8 mouse cellular contexts compared by ENCODE assay signal in the genomic region with DNA sequence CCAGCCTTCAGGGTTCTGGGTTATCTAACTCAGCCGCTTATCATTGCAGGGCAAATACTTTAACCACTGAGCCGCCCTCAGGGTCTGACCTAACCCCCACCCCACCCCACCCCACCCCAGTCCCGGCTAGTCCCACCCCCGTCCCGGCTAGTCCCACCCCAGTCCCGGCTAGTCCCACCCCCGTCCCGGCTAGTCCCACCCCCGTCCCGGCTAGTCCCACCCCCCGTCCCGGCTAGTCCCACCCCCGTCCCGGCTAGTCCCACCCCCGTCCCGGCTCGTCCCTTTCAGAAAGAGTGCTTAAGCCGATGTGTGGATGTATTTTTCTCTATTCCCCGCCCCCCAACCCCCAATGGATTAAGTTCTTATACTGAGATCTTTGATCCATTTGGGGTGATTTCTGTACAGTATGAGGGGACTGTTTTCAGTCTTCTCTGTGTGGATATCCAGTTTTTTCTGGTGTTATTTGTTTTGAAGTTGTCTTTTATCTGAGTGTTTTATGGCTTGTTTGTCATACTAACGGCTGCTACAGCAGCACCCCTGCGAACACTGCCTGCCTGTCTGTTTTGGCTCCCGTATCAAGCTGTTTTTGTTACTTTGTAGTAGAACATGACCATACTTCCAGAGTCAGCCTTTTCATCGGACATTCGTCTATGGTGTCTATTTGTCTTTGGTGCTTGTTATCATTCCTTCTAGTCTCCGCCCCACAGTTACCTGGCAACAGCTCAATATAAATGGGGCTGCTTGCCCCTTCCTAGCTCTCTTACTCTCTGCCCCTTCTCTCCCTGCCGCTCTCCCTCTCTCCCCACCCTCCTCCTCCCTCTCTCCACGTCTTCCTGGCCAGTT. TPM values are rescaled to one million over a fixed set of nuclear protein-coding genes. Genes with fewer than 3 reads are reported as not detected.
DNase-seq lines count a peak whose midpoint lies in the region; ATAC-seq and TF ChIP-seq lines count a peak whose summit lies in the region.

No protein-coding gene starts in this region.

- peaks cover 9% of the 10 kb centered on the region for H3K27me3 ChIP-seq in heart, embryonic 10.5 days (ENCODE audit: insufficient read depth, poor library complexity, severe bottlenecking)
- 0 out of 2 replicates have a peak, but pooled peaks cover 4% of the 10 kb centered on the region for H3K27me3 ChIP-seq in limb, embryonic 10.5 days (ENCODE audit: low read depth, poor library complexity, severe bottlenecking)
- no peaks in the 10 kb centered on the region for H3K27me3 ChIP-seq in midbrain, embryonic 16.5 days (ENCODE audit: control insufficient read depth, insufficient read depth, low read depth, low read length)

- peak; percentile 45 for ATAC-seq in granulocyte monocyte progenitor cell, adult 5-6 weeks (replicated peaks; ENCODE audit: poor library complexity, severe bottlenecking)
- ATAC-seq in midbrain, embryonic 16.5 days: no peak
- no peak for ATAC-seq in monocyte, adult 5-6 weeks (replicated peaks; ENCODE audit: insufficient number of reproducible peaks, low FRiP score, low TSS enrichment, poor library complexity, severe bottlenecking)

- H3K9ac ChIP-seq in midbrain, embryonic 16.5 days (ENCODE audit: low read depth, low read length): no peak overlapping the region

- no peaks in the 10 kb centered on the region for H3K36me3 ChIP-seq in heart, embryonic 10.5 days
- no peaks in the 10 kb centered on the region for H3K36me3 ChIP-seq in limb, embryonic 10.5 days
- H3K36me3 ChIP-seq in midbrain, embryonic 16.5 days (ENCODE audit: control insufficient read depth, insufficient read depth, low read length): no peaks in the 10 kb centered on the region

- no peak for TF ChIP-seq CTCF in bone marrow macrophage, adult 2 months (IDR thresholded peaks at IDR 0.05; ENCODE audit: low read depth, low read length)

- peak overlapping the region; percentile 36; the same call in 1 of the 2 replicates for H3K27ac ChIP-seq in heart, embryonic 10.5 days
- H3K27ac ChIP-seq in bone marrow macrophage, adult 2 months (ENCODE audit: insufficient read depth, low read depth, low read length): no peak overlapping the region
- H3K27ac ChIP-seq in limb, embryonic 10.5 days: no peak overlapping the region
- no peak overlapping the region for H3K27ac ChIP-seq in midbrain, embryonic 16.5 days (ENCODE audit: low read length)

- TF ChIP-seq POLR2A in bone marrow macrophage, adult 2 months (IDR thresholded peaks at IDR 0.05; ENCODE audit: borderline replicate concordance, low read depth, low read length): no peak

- H3K9me3 ChIP-seq in heart, embryonic 10.5 days: no peaks in the 10 kb centered on the region
- H3K9me3 ChIP-seq in limb, embryonic 10.5 days (replicated peaks): no peaks in the 10 kb centered on the region
- no peaks in the 10 kb centered on the region for H3K9me3 ChIP-seq in midbrain, embryonic 16.5 days (replicated peaks; ENCODE audit: control insufficient read depth, low read length, poor library complexity, severe bottlenecking)

- peak; percentile 92 for DNase-seq in heart, embryonic 10.5 days (ENCODE audit: low spot score)
- DNase-seq in heart, postnatal 14 days: no peak
- DNase-seq in limb, embryonic 10.5 days (ENCODE audit: low spot score): peak; percentile 58
- no peak for DNase-seq in cerebellum, adult 11 months

- H3K4me3 ChIP-seq in heart, embryonic 10.5 days: peak overlapping the region; percentile 55
- H3K4me3 ChIP-seq in bone marrow macrophage, adult 2 months (ENCODE audit: insufficient read depth, low read length): peak overlapping the region; percentile 34; the same call in 1 of the 2 replicates
- H3K4me3 ChIP-seq in limb, embryonic 10.5 days: peak overlapping the region; percentile 46
- peak overlapping the region; percentile 19 for H3K4me3 ChIP-seq in midbrain, embryonic 16.5 days (ENCODE audit: low read depth, low read length)

- intact Hi-C loops in heart, postnatal 14 days (cut with DNase I): no loop called here

- peaks cover 25% of the 10 kb centered on the region for H3K4me1 ChIP-seq in heart, embryonic 10.5 days
- peaks cover 18% of the 10 kb centered on the region for H3K4me1 ChIP-seq in bone marrow macrophage, adult 2 months (ENCODE audit: control insufficient read depth, insufficient read depth, low read length)
- H3K4me1 ChIP-seq in limb, embryonic 10.5 days: peaks cover 17% of the 10 kb centered on the region
- H3K4me1 ChIP-seq in midbrain, embryonic 16.5 days (ENCODE audit: control insufficient read depth, insufficient read depth, low read length): peaks cover 5% of the 10 kb centered on the region

- peak overlapping the region; percentile 52 for H3K4me2 ChIP-seq in midbrain, embryonic 16.5 days (ENCODE audit: low read length)

- 3% methylated on average over 27 of the region's 27 CpGs for WGBS in heart, embryonic 10.5 days
- WGBS in limb, embryonic 10.5 days: 4% methylated on average over 27 of the region's 27 CpGs
- WGBS in midbrain, embryonic 16.5 days: 2% methylated on average over 21 of the region's 27 CpGs

RNA-seq across cellular contexts. Expression of a gene that starts 14.2 kb away (rescaled TPM):
- 2.2 and 2.3 TPM in 2 replicates for polyA plus RNA-seq in heart, embryonic 10.5 days (2016; fragmentation: Nextera tagmentation; extraction: Ambion mirVana)
- total RNA-seq in heart, postnatal 14 days (2021): 1 to 10 TPM; 4.4 to 6.9 TPM
- polyA plus RNA-seq in bone marrow macrophage, adult 2 months (2012; ENCODE audit: insufficient read depth, insufficient read length, missing spikeins): 0.85 TPM in 1 of 2 replicates, not detected in the other
- 11.3 and 23.0 TPM in 2 replicates for total RNA-seq in granulocyte monocyte progenitor cell, adult 5-6 weeks (2014; fragmentation: Nextera tagmentation)
- 26.9 and 34.5 TPM in 2 replicates for total RNA-seq in granulocyte monocyte progenitor cell, adult 5-6 weeks (2017)
- 7.1 and 9.7 TPM in 2 replicates for polyA plus RNA-seq in limb, embryonic 10.5 days (2016; fragmentation: Nextera tagmentation; extraction: Ambion mirVana)
- 30.5 and 31.1 TPM in 2 replicates for polyA plus RNA-seq in midbrain, embryonic 16.5 days (2015; fragmentation: Nextera tagmentation; extraction: Ambion mirVana)
- total RNA-seq in monocyte, adult 5-6 weeks (2017): 0.11 to 3.9 TPM (median 2.0 TPM) in 3 replicates

RNA-seq across cellular contexts. Expression of a gene that starts 18.2 kb away (rescaled TPM):
- polyA plus RNA-seq in heart, embryonic 10.5 days (2016; fragmentation: Nextera tagmentation; extraction: Ambion mirVana): 0.18 and 0.20 TPM in 2 replicates
- total RNA-seq in heart, postnatal 14 days (2021): 1 to 10 TPM; 1.5 to 1.8 TPM
- polyA plus RNA-seq in bone marrow macrophage, adult 2 months (2012; ENCODE audit: insufficient read depth, insufficient read length, missing spikeins): 11.5 and 14.9 TPM in 2 replicates
- total RNA-seq in granulocyte monocyte progenitor cell, adult 5-6 weeks (2014; fragmentation: Nextera tagmentation): 25.4 and 27.4 TPM in 2 replicates
- total RNA-seq in granulocyte monocyte progenitor cell, adult 5-6 weeks (2017): 32.5 and 44.6 TPM in 2 replicates
- 0.11 and 0.26 TPM in 2 replicates for polyA plus RNA-seq in limb, embryonic 10.5 days (2016; fragmentation: Nextera tagmentation; extraction: Ambion mirVana)
- polyA plus RNA-seq in midbrain, embryonic 16.5 days (2015; fragmentation: Nextera tagmentation; extraction: Ambion mirVana): 0.19 and 0.24 TPM in 2 replicates
- 43.8 to 60.6 TPM (median 51.3 TPM) in 3 replicates for total RNA-seq in monocyte, adult 5-6 weeks (2017)

RNA-seq across cellular contexts. Expression of a gene that starts 59.6 kb away (rescaled TPM):
- polyA plus RNA-seq in heart, embryonic 10.5 days (2016; fragmentation: Nextera tagmentation; extraction: Ambion mirVana): 1.5 and 2.4 TPM in 2 replicates
- total RNA-seq in heart, postnatal 14 days (2021): 1 to 10 TPM in 1 of 2 experiments, under 1 TPM in 1; 0.51 to 1.1 TPM
- polyA plus RNA-seq in bone marrow macrophage, adult 2 months (2012; ENCODE audit: insufficient read depth, insufficient read length, missing spikeins): 4.9 and 5.1 TPM in 2 replicates
- 4.7 and 7.9 TPM in 2 replicates for total RNA-seq in granulocyte monocyte progenitor cell, adult 5-6 weeks (2014; fragmentation: Nextera tagmentation)
- total RNA-seq in granulocyte monocyte progenitor cell, adult 5-6 weeks (2017): 2.3 and 2.5 TPM in 2 replicates
- 0.74 and 1.7 TPM in 2 replicates for polyA plus RNA-seq in limb, embryonic 10.5 days (2016; fragmentation: Nextera tagmentation; extraction: Ambion mirVana)
- 0.68 and 0.85 TPM in 2 replicates for polyA plus RNA-seq in midbrain, embryonic 16.5 days (2015; fragmentation: Nextera tagmentation; extraction: Ambion mirVana)
- 0.64 to 4.9 TPM (median 2.6 TPM) in 3 replicates for total RNA-seq in monocyte, adult 5-6 weeks (2017)

Comparison
In these comparisons a context has a peak if more than half of its experiments do, and no peak if none do; other contexts are left out.
1. DNase-seq: peak in heart, embryonic 10.5 days (single experiment) and limb, embryonic 10.5 days (single experiment); none in heart, postnatal 14 days (0 of 2) and cerebellum, adult 11 months (single experiment).
2. Peak in every context shown above with its lines, with median percentiles within 50 percentile points of each other: H3K4me3 ChIP-seq.